Mouse (Mus musculus) cortical plate, adult 2 months (tissue): Measurements from ENCODE around the gene Slc25a45. TPM values are rescaled to one million over a fixed set of nuclear protein-coding genes. Genes with fewer than 3 reads are reported as not detected.

Experiments
- H3K27ac ChIP-seq: fragments of 200-500 bp; 2 replicates; pipeline ENCODE4 v1.5.1; 2012; ENCODE audit warnings: low read length, control low read depth, inconsistent platforms; ENCODE audit not compliant: insufficient read depth
- H3K4me1 ChIP-seq: fragments of 200-500 bp; 2 replicates; pipeline ENCODE4 v1.6.1; 2011; ENCODE audit warnings: low read length; ENCODE audit not compliant: control insufficient read depth, insufficient read depth
- H3K4me3 ChIP-seq: fragments of 200-500 bp; 2 replicates; pipeline ENCODE4 v1.5.1; 2011; ENCODE audit warnings: mild to moderate bottlenecking, low read length, control low read depth; ENCODE audit not compliant: insufficient read depth
- CTCF ChIP-seq: fragments of 200-500 bp; IDR thresholded peaks from 2 replicates; pipeline ENCODE4 v1.5.1; 2011; ENCODE audit warnings: mild to moderate bottlenecking, control low read depth, low read length; ENCODE audit not compliant: insufficient read depth; ENCODE audit errors: extremely low read depth
- POLR2A ChIP-seq: fragments of 200-500 bp; IDR thresholded peaks from 2 replicates; pipeline ENCODE4 v1.6.1; 2011; ENCODE audit warnings: mild to moderate bottlenecking, low read length, control low read depth; ENCODE audit not compliant: insufficient read depth; ENCODE audit errors: extremely low read depth
- polyA plus RNA-seq: library from polyadenylated mRNA; depleted of rRNA; stranded (reverse); fragments of >200 nt; gene quantifications from 2 replicates; pipeline ENCODE4 v1.2.3, GENCODE M21; 2012

Gene Slc25a45
- polyA plus RNA-seq, 1 experiment = 6.6 TPM

DNA sequence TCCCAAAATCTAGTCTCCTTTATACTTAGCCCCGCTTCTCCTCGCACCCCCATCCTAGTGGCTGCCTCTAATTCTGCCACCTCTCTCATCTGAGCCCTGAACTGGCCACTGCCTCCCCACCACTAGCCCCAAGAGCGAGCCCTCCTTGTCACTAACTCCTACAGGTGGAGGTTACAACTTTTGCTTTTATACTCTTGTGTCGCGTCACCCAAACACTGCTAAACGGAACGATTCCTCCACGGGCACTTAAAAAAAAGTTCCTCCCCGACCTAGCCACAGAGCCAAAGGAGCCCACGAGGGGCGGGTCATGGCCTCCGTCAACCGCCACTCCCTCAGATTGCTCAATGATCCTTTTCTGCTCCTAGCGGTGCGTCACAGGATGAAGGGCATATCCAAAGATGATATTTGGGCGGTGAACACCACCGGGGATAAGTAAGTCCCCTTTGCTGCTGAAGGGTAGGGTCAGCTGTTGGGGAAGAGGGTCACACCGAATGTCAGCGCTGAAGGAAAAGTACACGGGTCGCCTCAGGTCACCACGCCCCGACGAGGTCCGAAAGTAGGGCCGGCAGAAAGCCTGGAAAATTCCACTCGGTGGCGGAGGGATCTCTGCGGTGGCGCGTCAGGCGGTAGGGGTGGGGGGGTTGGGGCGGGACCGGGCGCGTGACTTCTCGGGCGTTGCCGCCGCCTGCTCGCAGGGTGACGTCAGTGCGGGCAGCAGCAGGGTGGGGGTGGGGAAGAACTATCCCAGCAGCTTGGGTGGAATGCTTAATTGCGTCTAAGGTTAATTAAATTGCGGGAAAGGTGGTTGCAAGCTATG lies 32.1 kb upstream of the Slc25a45 start:
- Histone ChIP-seq H3K4me3 (peak overlapping the region; percentile 28), H3K4me1 (peaks cover 18% of the 10 kb centered on the region), H3K27ac (peak overlapping the region; percentile 98)
- TF ChIP-seq POLR2A (peak; percentile 91), CTCF (0 out of 2 replicates have a peak, but pooled peaks have one; percentile 6)

DNA sequence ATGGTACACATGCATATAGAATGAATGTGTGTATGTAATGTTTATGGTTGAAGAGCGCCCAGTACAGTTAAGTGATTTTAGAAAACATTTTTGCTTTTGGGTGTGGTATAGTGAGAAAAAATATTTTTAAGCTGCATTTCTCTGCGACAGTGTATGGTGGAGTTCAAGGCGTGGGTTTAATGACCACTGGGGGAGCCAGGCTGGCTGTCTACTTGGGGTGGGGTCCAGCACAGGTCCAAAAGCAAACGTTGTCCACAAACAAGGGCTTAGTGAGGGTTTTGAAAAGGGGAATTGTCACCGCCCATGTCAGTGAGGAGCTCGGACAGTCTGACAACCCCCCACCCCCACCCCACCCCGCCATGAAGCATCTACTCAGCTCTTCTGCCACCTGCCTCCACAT lies 31.5 kb upstream of the Slc25a45 start:
- H3K27ac ChIP-seq = peak overlapping the region; percentile 98
- H3K4me1 ChIP-seq = peaks cover 18% of the 10 kb centered on the region
- H3K4me3 ChIP-seq = peak overlapping the region; percentile 28
- TF ChIP-seq CTCF = no peak
- no peak for TF ChIP-seq POLR2A

DNA sequence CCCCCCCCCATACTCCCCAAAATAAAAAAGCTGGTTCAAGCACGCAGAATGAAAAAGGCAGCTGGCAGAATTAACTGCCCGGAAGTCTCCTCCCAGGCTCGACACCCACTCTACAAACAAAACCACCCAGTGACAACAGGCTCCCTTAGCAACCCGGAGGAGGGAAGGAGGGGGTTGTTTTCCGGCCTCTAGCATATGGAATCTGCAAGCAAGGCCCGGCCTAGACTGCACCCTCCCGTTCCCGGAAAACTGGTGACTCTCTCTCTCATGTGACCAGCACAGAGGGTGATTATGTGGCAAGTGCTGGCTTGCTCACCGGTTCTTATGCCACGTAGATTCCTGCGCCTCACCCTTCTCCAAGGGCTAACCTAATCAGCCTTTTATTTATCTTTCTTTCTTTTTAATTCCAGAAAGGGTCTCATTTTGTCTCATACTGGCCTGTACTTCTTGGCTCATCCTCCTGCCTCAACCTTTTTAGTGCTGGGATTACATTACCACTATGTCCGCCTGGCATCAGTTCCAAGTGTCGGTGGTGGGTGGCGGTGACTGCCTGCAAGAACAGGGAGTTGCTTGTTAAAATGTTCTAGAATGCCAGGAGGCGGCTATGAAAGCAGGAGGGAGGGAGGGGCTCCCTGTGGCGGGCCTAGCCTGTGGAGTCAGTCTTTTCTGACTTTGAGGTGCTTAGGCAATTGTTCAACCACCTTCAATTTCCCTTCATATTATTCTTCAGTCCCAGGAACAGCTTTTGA lies 30.9 kb upstream of the Slc25a45 start:
- Histone ChIP-seq H3K4me3 (peak overlapping the region; percentile 28), H3K27ac (peak overlapping the region; percentile 96), H3K4me1 (peaks cover 16% of the 10 kb centered on the region)
- TF ChIP-seq CTCF (no peak), POLR2A (peak; percentile 50)

DNA sequence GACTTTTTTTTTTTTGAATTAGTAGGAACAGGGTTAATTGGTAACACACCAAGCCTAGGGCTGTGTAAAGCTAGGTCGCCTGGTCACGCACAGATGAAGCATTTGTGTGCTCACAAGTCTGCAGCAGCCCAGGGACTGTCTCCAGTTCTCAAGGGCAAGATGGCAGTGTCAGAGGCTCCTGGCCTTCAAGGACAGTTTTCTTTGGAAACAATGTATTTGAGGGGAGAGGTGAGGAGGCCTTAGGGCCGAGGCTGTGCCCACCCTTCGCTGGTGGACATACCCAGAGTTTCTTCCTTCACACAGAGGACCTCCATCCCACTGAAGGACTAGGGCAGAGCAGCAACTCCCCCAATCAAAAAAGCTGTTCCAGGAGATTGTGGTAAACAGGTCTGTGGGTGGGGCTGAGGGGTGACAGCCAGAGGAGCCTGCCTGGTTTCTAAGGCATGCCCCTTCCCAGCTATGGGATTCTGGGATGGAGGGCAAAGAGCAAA lies 30.3 kb upstream of the Slc25a45 start:
- Histone ChIP-seq H3K4me1 (peaks cover 14% of the 10 kb centered on the region), H3K4me3 (no peak overlapping the region), H3K27ac (peak overlapping the region; percentile 96)
- TF ChIP-seq POLR2A = no peak
- TF ChIP-seq CTCF = no peak

DNA sequence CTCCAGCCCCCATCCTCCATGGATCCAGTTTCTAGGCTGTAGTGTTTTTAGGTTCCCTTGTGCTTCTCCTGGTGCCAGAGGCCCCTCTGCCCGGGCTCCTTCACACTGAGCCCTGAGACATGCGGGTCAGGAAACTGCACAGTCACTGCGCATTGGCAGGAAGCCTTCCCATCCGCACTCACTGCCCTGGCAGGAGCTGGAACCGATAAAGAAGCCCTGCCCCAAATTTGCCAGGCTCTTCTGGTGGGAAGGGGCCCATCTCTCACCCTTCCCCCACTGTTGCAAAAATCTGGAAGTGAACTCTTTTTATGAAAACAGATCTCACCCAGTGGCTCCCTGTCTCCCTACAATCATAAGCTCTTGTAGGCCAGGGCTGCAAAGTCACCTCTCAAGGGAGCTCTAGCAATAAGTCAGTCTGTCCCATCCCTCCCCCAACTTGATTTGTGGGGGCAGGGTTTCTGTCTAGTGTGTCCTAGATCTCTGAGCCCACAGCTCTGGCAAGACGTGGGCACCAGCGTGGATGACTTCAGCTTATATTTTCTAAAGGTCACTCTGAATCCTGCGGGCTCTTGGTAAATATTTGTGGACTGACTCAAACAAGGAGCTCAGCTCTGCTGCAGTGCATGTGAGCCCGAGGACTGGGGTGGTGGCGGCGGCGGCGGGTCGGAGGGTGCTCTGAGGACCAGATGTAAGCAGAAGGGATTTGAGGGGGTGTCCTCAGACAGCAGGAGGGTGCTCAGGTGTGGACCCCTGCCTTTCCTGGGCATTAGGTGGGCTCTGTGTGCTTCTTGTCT lies 29.4 kb upstream of the Slc25a45 start:
- H3K4me1 ChIP-seq = peaks cover 14% of the 10 kb centered on the region

DNA sequence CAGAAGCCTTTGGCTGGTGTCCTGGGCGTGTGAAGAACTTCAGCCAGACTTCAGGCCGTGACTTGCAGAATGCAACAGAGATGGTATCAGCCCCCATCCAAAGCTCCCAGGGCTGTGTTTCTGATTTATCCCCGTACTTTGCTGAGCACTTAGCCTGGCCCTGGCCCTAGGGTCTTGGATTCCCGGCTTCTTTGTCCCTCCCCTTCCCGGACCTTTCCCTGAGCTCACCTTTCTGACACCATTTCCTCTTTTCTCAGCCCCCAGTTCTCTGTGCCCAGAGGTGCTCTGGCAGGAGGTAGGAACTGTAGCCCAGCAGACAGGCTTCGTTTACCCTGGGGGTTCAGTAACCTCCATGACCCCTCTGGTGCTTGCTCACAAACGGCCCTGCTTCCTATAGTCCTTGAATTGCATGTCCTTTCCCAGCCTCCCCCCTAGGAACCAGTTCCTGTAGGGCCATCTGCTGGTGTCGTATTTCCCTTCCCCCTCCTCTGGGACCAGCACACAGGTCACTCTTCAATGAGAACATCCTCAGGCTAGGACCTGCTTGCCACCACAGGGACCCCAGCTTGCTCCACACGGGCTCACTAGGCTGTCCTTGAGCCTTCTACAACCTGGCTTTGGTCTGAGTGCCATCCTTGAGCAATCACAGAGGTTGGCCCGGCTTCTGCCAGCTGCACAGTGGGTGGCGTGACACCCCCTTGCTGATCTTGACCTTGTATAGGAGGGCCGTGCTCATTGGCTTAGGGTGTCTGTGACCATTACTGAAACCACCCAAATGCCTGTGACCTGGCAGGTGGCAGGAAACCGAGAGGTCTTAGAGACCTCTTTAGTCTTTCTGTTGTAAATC lies 28.6 kb upstream of the Slc25a45 start:
- peak overlapping the region; percentile 96 for H3K27ac ChIP-seq
- H3K4me3 ChIP-seq = 0 out of 2 replicates have a peak overlapping the region, but pooled peaks have one; percentile 0
- H3K4me1 ChIP-seq = peaks cover 12% of the 10 kb centered on the region
- TF ChIP-seq POLR2A = no peak
- TF ChIP-seq CTCF = no peak

More for the DNA sequence above, 29.4 kb upstream of the Slc25a45 start:
- Histone ChIP-seq H3K27ac (peak overlapping the region; percentile 96), H3K4me3 (no peak overlapping the region)
- TF ChIP-seq POLR2A = no peak
- no peak for TF ChIP-seq CTCF

DNA sequence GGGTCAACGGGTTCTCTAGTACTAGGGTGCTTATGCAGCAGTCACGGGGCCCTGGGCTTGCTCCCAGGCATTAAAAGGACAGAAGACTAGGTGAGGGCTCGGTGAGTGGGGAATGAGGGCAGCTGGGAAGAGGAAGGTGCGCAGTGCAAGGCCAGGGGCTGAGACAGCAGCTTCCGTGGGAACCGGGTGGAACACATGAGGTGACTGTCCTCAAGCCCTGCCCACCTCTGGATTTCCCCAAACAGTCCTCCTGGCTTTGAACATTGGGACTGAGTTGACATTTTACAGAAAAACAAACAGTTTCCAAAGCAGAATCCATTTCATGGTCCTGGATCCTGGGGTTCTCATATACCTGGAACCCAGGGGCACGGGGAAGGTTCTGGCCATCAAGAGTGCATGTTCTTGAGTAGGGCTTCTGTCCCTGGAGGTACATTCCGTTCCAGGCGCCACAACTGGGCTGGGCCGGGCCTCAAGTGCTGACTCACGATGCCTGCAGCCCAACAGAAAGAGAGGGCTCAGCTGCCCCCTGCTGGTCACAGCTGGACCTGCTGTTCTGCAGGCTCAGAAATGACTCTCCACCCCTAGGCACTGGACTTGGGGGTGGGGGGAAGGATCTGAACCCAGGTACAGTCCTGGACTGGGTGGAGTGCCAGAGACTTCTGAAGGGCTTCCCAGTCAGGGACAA lies 27.6 kb upstream of the Slc25a45 start:
- H3K4me1 ChIP-seq = peaks cover 12% of the 10 kb centered on the region
- peak; percentile 90 for TF ChIP-seq CTCF
- peak; percentile 20; the same call in 1 of the 2 replicates for TF ChIP-seq POLR2A
- peak overlapping the region; percentile 96 for H3K27ac ChIP-seq
- H3K4me3 ChIP-seq = no peak overlapping the region

DNA sequence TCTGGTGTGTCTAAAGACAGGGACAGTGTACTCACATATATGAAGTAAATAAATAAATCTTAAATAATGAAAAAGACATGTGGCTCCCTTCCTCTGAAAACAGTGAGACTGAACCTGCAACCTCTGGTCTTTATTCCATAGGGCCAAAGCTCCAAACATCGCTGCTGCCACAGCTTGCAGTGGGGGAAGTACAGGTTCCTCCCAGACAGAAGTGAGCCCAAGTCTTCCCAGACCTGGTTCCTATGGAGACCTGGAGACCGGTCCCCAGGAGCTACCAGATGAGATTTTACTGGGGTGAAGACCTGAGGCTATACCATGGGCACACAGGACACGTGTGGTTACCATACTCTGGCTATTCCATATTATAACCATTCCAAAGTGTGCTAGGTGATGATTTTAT lies 26.7 kb upstream of the Slc25a45 start:
- Histone ChIP-seq H3K4me1 (peaks cover 12% of the 10 kb centered on the region), H3K4me3 (no peak overlapping the region), H3K27ac (no peak overlapping the region)
- TF ChIP-seq CTCF (no peak), POLR2A (no peak)
